Mouse (Mus musculus): ENCODE measurements around the gene Syne2. TPM values are rescaled to one million over a fixed set of nuclear protein-coding genes. Genes with fewer than 3 reads are reported as not detected.

Gene Syne2
- polyA plus RNA-seq, 1 experiment from 2014 or later = 16.1 TPM

DNA sequence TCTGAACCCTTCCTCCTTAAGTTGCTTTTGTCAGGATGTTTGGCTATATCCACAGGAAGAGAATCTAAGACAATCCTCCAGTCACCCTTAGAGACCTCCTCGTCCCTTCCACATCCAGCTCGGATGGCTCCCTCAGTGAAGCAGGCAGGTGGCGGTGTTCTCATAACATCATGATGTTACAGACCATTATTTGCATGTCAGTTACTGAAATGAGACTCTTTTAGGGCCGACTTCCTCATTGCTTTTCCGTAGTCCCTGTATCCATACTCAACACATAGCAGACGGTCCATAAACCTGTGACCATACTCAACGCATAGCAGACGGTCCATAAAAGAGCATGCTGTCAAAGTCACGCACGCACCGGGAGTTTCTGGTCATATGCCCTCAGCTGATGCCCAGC lies 106.9 kb downstream of the Syne2 start:
- DNase-seq (ENCODE audit: low spot score) (no peak), ATAC-seq (ENCODE audit: low FRiP score, low TSS enrichment) (no peak)
- Histone ChIP-seq H3K27me3 (ENCODE audit: control insufficient read depth, insufficient read depth, low read length) (no peaks in the 10 kb centered on the region), H3K9ac (ENCODE audit: low read length) (no peak overlapping the region), H3K4me3 (ENCODE audit: low read depth, low read length) (no peak overlapping the region), H3K27ac (replicated peaks) (no peak overlapping the region), H3K36me3 (ENCODE audit: control insufficient read depth, insufficient read depth, low read length) (peaks cover 21% of the 10 kb centered on the region), H3K4me1 (replicated peaks; ENCODE audit: control insufficient read depth, insufficient read depth) (no peaks in the 10 kb centered on the region), H3K4me2 (replicated peaks; ENCODE audit: low read depth) (no peak overlapping the region), H3K9me3 (ENCODE audit: control insufficient read depth, low read length) (no peaks in the 10 kb centered on the region)
- no peak for TF ChIP-seq EP300 (optimal IDR thresholded peaks at IDR 0.05)
- no peak for TF ChIP-seq CTCF (IDR thresholded peaks at IDR 0.05; ENCODE audit: low read depth)
- WGBS = 95% methylated on average over 11 of the region's 11 CpGs

GRCm38 (mm10) chr12:75927596-75927995 lies 109.7 kb downstream of the Syne2 start:
- H3K4me2 ChIP-seq (replicated peaks; ENCODE audit: low read depth) = no peak overlapping the region
- ATAC-seq (ENCODE audit: low FRiP score, low TSS enrichment) (peak; percentile 57; the same call in 1 of the 2 replicates), DNase-seq (ENCODE audit: low spot score) (no peak)
- H3K36me3 ChIP-seq (ENCODE audit: control insufficient read depth, insufficient read depth, low read length) = peaks cover 26% of the 10 kb centered on the region
- no peaks in the 10 kb centered on the region for H3K4me1 ChIP-seq (replicated peaks; ENCODE audit: control insufficient read depth, insufficient read depth)
- no peak overlapping the region for H3K27ac ChIP-seq (replicated peaks)
- H3K9ac ChIP-seq (ENCODE audit: low read length) = no peak overlapping the region
- 85% methylated on average over 1 of the region's 1 CpGs for WGBS
- no peak for TF ChIP-seq CTCF (IDR thresholded peaks at IDR 0.05; ENCODE audit: low read depth)
- no peak for TF ChIP-seq EP300 (optimal IDR thresholded peaks at IDR 0.05)
- H3K9me3 ChIP-seq (ENCODE audit: control insufficient read depth, low read length) = no peaks in the 10 kb centered on the region
- no peaks in the 10 kb centered on the region for H3K27me3 ChIP-seq (ENCODE audit: control insufficient read depth, insufficient read depth, low read length)
- H3K4me3 ChIP-seq (ENCODE audit: low read depth, low read length) = no peak overlapping the region

DNA sequence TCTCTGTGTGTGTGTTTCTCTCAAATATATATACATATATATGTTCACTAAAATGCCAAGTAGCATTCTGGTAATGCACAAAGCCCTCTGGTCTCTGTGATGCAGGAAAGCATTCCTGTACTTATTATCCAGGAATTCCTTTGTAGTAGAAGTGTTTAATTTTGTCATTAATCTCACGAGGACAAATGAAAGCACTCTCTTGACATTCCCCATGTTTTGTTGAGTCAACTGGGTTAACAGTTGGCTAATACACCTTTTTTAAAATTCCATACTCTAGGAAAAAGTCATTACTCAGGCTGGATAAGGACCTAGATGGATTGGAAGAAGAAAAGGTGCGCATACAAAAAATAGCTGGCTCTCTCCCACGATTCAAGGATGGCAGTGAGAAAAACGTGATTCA lies 115.6 kb downstream of the Syne2 start:
- 55% methylated on average over 4 of the region's 4 CpGs for WGBS

GRCm38 (mm10) chr12:75951328-75951727 lies 133.4 kb downstream of the Syne2 start:
- TF ChIP-seq EP300 (optimal IDR thresholded peaks at IDR 0.05) (no peak), CTCF (IDR thresholded peaks at IDR 0.05; ENCODE audit: low read depth) (peak; percentile 79)
- no peak overlapping the region for H3K9ac ChIP-seq (ENCODE audit: low read length)
- H3K4me3 ChIP-seq (ENCODE audit: low read depth, low read length) = no peak overlapping the region
- no peak for ATAC-seq (ENCODE audit: low FRiP score, low TSS enrichment)
- no peaks in the 10 kb centered on the region for H3K27me3 ChIP-seq (ENCODE audit: control insufficient read depth, insufficient read depth, low read length)
- DNase-seq (ENCODE audit: low spot score) = peak; percentile 51
- 60% methylated on average over 5 of the region's 5 CpGs for WGBS
- no peaks in the 10 kb centered on the region for H3K9me3 ChIP-seq (ENCODE audit: control insufficient read depth, low read length)
- H3K36me3 ChIP-seq (ENCODE audit: control insufficient read depth, insufficient read depth, low read length) = peaks cover 8% of the 10 kb centered on the region; the same call in 1 of the 2 replicates
- no peak overlapping the region for H3K27ac ChIP-seq (replicated peaks)
- H3K4me1 ChIP-seq (replicated peaks; ENCODE audit: control insufficient read depth, insufficient read depth) = no peaks in the 10 kb centered on the region
- H3K4me2 ChIP-seq (replicated peaks; ENCODE audit: low read depth) = no peak overlapping the region

More for the DNA sequence above, 115.6 kb downstream of the Syne2 start:
- Histone ChIP-seq H3K27ac (replicated peaks) (no peak overlapping the region), H3K9me3 (ENCODE audit: control insufficient read depth, low read length) (no peaks in the 10 kb centered on the region), H3K9ac (ENCODE audit: low read length) (no peak overlapping the region), H3K4me3 (ENCODE audit: low read depth, low read length) (no peak overlapping the region), H3K4me1 (replicated peaks; ENCODE audit: control insufficient read depth, insufficient read depth) (no peaks in the 10 kb centered on the region), H3K27me3 (ENCODE audit: control insufficient read depth, insufficient read depth, low read length) (no peaks in the 10 kb centered on the region), H3K4me2 (replicated peaks; ENCODE audit: low read depth) (no peak overlapping the region), H3K36me3 (ENCODE audit: control insufficient read depth, insufficient read depth, low read length) (peaks cover 10% of the 10 kb centered on the region; the same call in 1 of the 2 replicates)
- ATAC-seq (ENCODE audit: low FRiP score, low TSS enrichment) (no peak), DNase-seq (ENCODE audit: low spot score) (no peak)
- no peak for TF ChIP-seq CTCF (IDR thresholded peaks at IDR 0.05; ENCODE audit: low read depth)
- TF ChIP-seq EP300 (optimal IDR thresholded peaks at IDR 0.05) = no peak

- TF ChIP-seq EP300 (optimal IDR thresholded peaks at IDR 0.05) (no peak), CTCF (IDR thresholded peaks at IDR 0.05; ENCODE audit: low read depth) (peak; percentile 39)
- DNase-seq (ENCODE audit: low spot score) (no peak), ATAC-seq (ENCODE audit: low FRiP score, low TSS enrichment) (no peak)
- Histone ChIP-seq H3K4me2 (replicated peaks; ENCODE audit: low read depth) (no peak overlapping the region), H3K9ac (ENCODE audit: low read length) (no peak overlapping the region), H3K9me3 (ENCODE audit: control insufficient read depth, low read length) (no peaks in the 10 kb centered on the region), H3K4me1 (replicated peaks; ENCODE audit: control insufficient read depth, insufficient read depth) (no peaks in the 10 kb centered on the region), H3K4me3 (ENCODE audit: low read depth, low read length) (no peak overlapping the region), H3K36me3 (ENCODE audit: control insufficient read depth, insufficient read depth, low read length) (peaks cover 12% of the 10 kb centered on the region; the same call in 1 of the 2 replicates), H3K27ac (replicated peaks) (no peak overlapping the region), H3K27me3 (ENCODE audit: control insufficient read depth, insufficient read depth, low read length) (no peaks in the 10 kb centered on the region)
- 100% methylated on average over 1 of the region's 1 CpGs for WGBS
Measured at GRCm38 (mm10) chr12:75952011-75952410, 134.1 kb downstream of the Syne2 start.

- DNase-seq (ENCODE audit: low spot score) = no peak
- peaks cover 9% of the 10 kb centered on the region; the same call in 1 of the 2 replicates for H3K36me3 ChIP-seq (ENCODE audit: control insufficient read depth, insufficient read depth, low read length)
- WGBS = 93% methylated on average over 24 of the region's 24 CpGs
Measured at GRCm38 (mm10) chr12:75966441-75967195, 148.7 kb downstream of the Syne2 start.

More at GRCm38 (mm10) chr12:75966441-75967195, 148.7 kb downstream of the Syne2 start:
- Histone ChIP-seq H3K4me1 (replicated peaks; ENCODE audit: control insufficient read depth, insufficient read depth) (no peaks in the 10 kb centered on the region), H3K27me3 (ENCODE audit: control insufficient read depth, insufficient read depth, low read length) (no peaks in the 10 kb centered on the region), H3K4me3 (ENCODE audit: low read depth, low read length) (no peak overlapping the region), H3K9me3 (ENCODE audit: control insufficient read depth, low read length) (no peaks in the 10 kb centered on the region), H3K27ac (replicated peaks) (no peak overlapping the region), H3K4me2 (replicated peaks; ENCODE audit: low read depth) (no peak overlapping the region), H3K9ac (ENCODE audit: low read length) (no peak overlapping the region)
- no peak for TF ChIP-seq EP300 (optimal IDR thresholded peaks at IDR 0.05)
- TF ChIP-seq CTCF (IDR thresholded peaks at IDR 0.05; ENCODE audit: low read depth) = no peak
- ATAC-seq (ENCODE audit: low FRiP score, low TSS enrichment) = no peak
